Mouse (Mus musculus): ENCODE measurements around the gene Apol7b. TPM values are rescaled to one million over a fixed set of nuclear protein-coding genes. Genes with fewer than 3 reads are reported as not detected.
"Not testable (repeated sequence)": the region's sequence is repeated elsewhere in the genome, so short reads cannot be mapped to it uniquely, and the experiment has no call there.

The Apol7b gene
- polyA plus RNA-seq, 1 experiment from 2014 or later = not detected

DNA sequence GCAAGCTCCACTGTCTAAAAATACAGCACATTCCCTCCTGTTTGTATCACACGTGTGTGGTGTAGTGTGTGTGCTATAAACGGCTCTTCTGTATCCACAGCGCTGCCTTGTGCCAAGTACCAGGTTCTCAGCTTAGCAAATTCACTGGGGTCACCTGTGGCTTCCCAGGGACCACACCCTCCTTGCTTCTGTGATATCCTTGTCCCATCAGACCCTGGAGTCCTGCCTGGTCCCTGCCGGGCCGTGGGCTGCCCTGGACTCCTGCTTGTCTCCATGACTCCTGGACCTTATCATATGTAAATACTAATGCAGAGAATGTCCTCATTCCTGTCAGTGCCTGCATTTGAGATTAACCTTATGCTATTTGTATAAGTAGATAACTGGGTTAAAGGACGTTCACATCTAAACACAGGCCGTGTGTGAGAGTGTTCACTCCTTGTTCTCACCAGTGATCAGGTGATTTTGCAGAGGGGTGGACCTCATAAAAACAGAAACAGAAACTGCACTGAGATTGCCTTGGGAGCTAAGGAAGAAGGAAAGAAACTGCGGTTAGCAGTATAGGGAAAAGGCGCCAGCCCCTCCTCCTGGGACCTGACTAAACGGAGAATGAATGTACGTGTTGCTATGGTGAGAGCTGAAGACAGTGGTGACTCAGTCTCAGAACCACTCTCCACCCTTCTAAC is 49.7 kb downstream of the Apol7b start:
- not testable (repeated sequence) for H3K4me3 ChIP-seq (ENCODE audit: low read depth, low read length); H3K9me3 ChIP-seq (replicated peaks; ENCODE audit: control insufficient read depth, low read length); H3K4me1 ChIP-seq (ENCODE audit: control insufficient read depth, insufficient read depth, low read length); H3K9ac ChIP-seq (ENCODE audit: low read length); H3K27ac ChIP-seq (ENCODE audit: low read depth, low read length); DNase-seq (ENCODE audit: low spot score); H3K36me3 ChIP-seq (ENCODE audit: control insufficient read depth, insufficient read depth, low read length); ATAC-seq; H3K27me3 ChIP-seq (replicated peaks; ENCODE audit: control insufficient read depth, insufficient read depth, low read length); H3K4me2 ChIP-seq (ENCODE audit: low read length)
- WGBS = 78% methylated on average over 11 of the region's 11 CpGs

DNA sequence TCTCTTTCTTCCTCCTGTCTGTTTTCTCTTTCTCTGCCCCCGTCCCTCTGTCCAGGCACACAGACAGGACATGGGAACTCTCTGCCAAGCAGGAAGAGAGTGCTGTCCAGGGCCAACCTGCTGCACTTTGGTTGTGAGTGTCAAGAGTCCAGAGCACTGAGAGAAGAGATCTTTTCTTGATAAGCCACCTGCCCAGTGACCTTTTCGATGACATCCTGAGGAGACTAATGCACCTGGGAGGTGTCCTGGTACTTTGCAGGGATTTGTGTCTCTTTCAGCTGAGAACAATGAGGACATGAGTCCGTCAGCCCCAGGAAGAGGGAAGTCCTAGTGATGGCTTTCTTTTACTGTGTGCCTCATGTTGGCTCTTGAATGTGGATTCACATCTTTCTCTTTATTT is 53.5 kb downstream of the Apol7b start:
- H3K4me2 ChIP-seq (ENCODE audit: low read length); H3K27me3 ChIP-seq (replicated peaks; ENCODE audit: control insufficient read depth, insufficient read depth, low read length); H3K4me1 ChIP-seq (ENCODE audit: control insufficient read depth, insufficient read depth, low read length); ATAC-seq; H3K9me3 ChIP-seq (replicated peaks; ENCODE audit: control insufficient read depth, low read length); H3K4me3 ChIP-seq (ENCODE audit: low read depth, low read length); DNase-seq (ENCODE audit: low spot score); H3K9ac ChIP-seq (ENCODE audit: low read length); H3K36me3 ChIP-seq (ENCODE audit: control insufficient read depth, insufficient read depth, low read length); H3K27ac ChIP-seq (ENCODE audit: low read depth, low read length): not testable (repeated sequence)
- WGBS = 65% methylated on average over 3 of the region's 3 CpGs

DNA sequence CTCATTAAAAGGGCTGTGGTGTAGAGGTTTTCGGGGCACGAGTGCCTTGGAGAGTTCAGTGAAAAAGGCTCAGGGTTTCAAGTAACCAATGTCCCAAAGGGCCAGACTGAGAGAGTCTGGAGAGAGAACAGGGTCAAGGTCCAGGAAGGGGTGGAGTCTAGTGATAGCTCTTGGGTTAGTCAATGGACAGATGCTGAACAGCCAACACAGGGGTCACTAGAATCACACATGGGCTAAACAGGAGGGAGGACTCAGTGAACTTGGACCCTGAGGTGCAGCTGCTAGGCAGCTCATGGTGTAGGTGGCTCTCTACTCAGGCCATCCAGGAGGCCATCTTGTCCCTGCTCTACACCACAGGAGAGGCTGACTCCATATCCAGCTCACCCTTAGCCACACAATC is 59.8 kb downstream of the Apol7b start:
- Histone ChIP-seq H3K27ac (ENCODE audit: low read depth, low read length) (no peak overlapping the region), H3K27me3 (replicated peaks; ENCODE audit: control insufficient read depth, insufficient read depth, low read length) (no peaks in the 10 kb centered on the region), H3K9me3 (replicated peaks; ENCODE audit: control insufficient read depth, low read length) (no peaks in the 10 kb centered on the region), H3K9ac (ENCODE audit: low read length) (no peak overlapping the region), H3K4me3 (ENCODE audit: low read depth, low read length) (no peak overlapping the region), H3K36me3 (ENCODE audit: control insufficient read depth, insufficient read depth, low read length) (no peaks in the 10 kb centered on the region), H3K4me1 (ENCODE audit: control insufficient read depth, insufficient read depth, low read length) (no peaks in the 10 kb centered on the region), H3K4me2 (ENCODE audit: low read length) (no peak overlapping the region)
- 93% methylated on average over 2 of the region's 2 CpGs for WGBS
- no peak for DNase-seq (ENCODE audit: low spot score)
- no peak for ATAC-seq

DNA sequence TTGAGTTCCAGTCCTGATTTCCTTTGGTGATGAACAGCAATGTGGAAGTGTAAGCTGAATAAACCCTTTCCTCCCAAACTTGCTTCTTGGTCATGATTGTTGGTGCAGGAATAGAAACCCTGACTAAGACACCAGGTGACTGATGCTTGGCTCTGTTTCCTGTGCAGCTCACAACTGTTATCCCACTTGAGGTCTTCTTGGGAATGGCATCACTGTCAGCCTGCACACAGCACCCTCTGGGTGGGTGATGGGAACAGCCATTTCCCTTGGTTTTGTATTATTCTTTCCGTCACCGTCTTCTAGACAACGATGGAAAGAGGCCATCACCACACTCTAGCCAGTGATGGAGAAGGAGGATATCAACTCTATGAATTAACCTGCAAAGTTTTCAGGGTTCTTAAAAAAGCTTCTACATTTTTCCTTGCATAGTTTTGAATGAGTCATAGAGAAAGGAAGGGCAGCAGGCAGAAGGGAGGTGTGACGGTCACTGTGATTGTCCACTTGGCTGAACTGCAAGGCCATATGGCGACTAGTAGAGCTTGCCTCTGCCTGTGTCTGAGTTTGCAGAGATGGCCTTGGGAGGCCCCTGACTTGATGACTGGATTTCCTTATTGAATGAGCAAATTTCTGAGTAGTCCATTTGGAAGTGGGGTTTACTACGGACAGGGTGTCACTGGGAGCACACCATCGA is 62.8 kb downstream of the Apol7b start:
- H3K4me2 ChIP-seq (ENCODE audit: low read length) = no peak overlapping the region
- no peaks in the 10 kb centered on the region for H3K36me3 ChIP-seq (ENCODE audit: control insufficient read depth, insufficient read depth, low read length)
- ATAC-seq (no peak), DNase-seq (ENCODE audit: low spot score) (no peak)
- 91% methylated on average over 7 of the region's 7 CpGs for WGBS
- H3K27me3 ChIP-seq (replicated peaks; ENCODE audit: control insufficient read depth, insufficient read depth, low read length) = no peaks in the 10 kb centered on the region
- H3K9me3 ChIP-seq (replicated peaks; ENCODE audit: control insufficient read depth, low read length) = no peaks in the 10 kb centered on the region
- no peak overlapping the region for H3K4me3 ChIP-seq (ENCODE audit: low read depth, low read length)
- no peak overlapping the region for H3K27ac ChIP-seq (ENCODE audit: low read depth, low read length)
- no peak overlapping the region for H3K9ac ChIP-seq (ENCODE audit: low read length)
- no peaks in the 10 kb centered on the region for H3K4me1 ChIP-seq (ENCODE audit: control insufficient read depth, insufficient read depth, low read length)

DNA sequence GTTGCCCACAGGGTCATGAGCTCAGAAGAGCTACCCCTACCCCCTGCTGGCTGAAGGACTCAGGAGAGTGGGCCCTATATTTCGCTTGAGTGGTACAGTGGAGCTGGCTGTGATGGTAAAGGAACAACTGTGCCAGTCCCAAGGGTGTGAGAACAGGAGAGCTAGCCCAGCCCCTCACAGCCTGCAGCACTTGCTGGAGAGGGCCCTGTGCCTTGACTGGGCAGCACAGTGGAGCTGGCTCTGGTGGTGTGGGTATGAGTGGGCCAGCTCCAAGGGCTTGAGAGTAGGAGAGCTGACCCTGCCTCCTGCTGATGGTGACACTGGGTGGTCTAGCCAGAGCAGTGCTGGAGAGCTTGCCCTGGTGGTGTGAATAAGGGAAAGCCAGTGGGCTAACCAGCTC is 64.4 kb downstream of the Apol7b start:
- no peaks in the 10 kb centered on the region for H3K4me1 ChIP-seq (ENCODE audit: control insufficient read depth, insufficient read depth, low read length)
- no peak for ATAC-seq
- DNase-seq (ENCODE audit: low spot score) = no peak
- H3K4me3 ChIP-seq (ENCODE audit: low read depth, low read length) = no peak overlapping the region
- H3K27me3 ChIP-seq (replicated peaks; ENCODE audit: control insufficient read depth, insufficient read depth, low read length) = no peaks in the 10 kb centered on the region
- no peak overlapping the region for H3K4me2 ChIP-seq (ENCODE audit: low read length)
- no peaks in the 10 kb centered on the region for H3K9me3 ChIP-seq (replicated peaks; ENCODE audit: control insufficient read depth, low read length)
- no peak overlapping the region for H3K9ac ChIP-seq (ENCODE audit: low read length)
- no peak overlapping the region for H3K27ac ChIP-seq (ENCODE audit: low read depth, low read length)
- 38% methylated on average over 1 of the region's 1 CpGs for WGBS
- no peaks in the 10 kb centered on the region for H3K36me3 ChIP-seq (ENCODE audit: control insufficient read depth, insufficient read depth, low read length)

DNA sequence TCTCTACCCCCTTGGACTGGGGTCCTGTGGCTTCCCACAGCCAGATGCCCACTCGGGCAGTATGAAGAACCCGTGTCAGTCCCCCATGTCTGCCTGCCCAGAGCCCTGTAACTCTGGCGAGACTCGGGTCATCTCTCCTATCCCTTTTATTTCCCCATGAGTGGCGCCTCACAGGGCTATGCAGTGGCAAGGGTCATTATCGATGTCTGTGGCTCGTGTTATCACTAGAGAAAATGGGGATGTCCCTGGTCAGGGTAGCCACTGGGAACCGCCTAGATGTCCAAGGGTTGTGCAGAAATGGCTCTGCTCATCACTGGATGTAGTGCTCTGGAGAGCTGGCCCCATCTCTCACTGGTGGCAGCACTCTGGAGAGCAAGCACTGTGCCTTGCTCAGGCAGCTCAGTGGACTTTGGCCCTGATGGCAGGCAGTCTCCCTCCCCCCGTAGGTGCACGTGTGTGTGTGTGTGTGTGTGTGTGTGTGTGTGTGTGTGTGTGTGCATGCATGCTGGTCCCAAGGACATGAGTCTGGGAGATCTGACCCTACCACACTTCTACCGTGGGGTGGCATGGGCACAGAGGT is 64.9 kb downstream of the Apol7b start:
- ATAC-seq = no peak
- H3K4me1 ChIP-seq (ENCODE audit: control insufficient read depth, insufficient read depth, low read length) = no peaks in the 10 kb centered on the region
- H3K27me3 ChIP-seq (replicated peaks; ENCODE audit: control insufficient read depth, insufficient read depth, low read length) = no peaks in the 10 kb centered on the region
- H3K36me3 ChIP-seq (ENCODE audit: control insufficient read depth, insufficient read depth, low read length) = no peaks in the 10 kb centered on the region
- H3K27ac ChIP-seq (ENCODE audit: low read depth, low read length) = no peak overlapping the region
- no peak overlapping the region for H3K4me2 ChIP-seq (ENCODE audit: low read length)
- 91% methylated on average over 11 of the region's 11 CpGs for WGBS
- H3K4me3 ChIP-seq (ENCODE audit: low read depth, low read length) = no peak overlapping the region
- no peak overlapping the region for H3K9ac ChIP-seq (ENCODE audit: low read length)
- no peaks in the 10 kb centered on the region for H3K9me3 ChIP-seq (replicated peaks; ENCODE audit: control insufficient read depth, low read length)
- DNase-seq (ENCODE audit: low spot score) = no peak

DNA sequence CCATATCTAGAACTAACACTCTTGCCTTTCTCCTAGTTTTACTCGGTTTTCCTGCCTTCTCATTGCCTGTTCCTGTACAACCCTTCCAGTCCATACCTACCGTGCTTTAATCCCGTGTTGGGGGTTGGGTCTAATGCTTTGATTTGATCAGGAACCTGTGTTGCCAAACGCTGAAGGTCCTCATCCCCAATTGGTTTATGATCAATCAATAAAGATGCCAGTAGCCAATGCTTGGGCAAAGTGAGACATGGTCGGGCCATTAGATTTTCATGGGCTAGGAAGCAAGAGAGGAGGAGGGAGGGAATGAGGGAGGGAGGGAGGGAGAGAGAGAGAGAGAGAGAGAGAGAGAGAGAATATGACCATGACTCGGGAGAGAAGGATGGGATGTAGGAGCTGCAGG is 65.8 kb downstream of the Apol7b start:
- no peaks in the 10 kb centered on the region for H3K27me3 ChIP-seq (replicated peaks; ENCODE audit: control insufficient read depth, insufficient read depth, low read length)
- H3K27ac ChIP-seq (ENCODE audit: low read depth, low read length) = no peak overlapping the region
- H3K4me2 ChIP-seq (ENCODE audit: low read length) = no peak overlapping the region
- no peaks in the 10 kb centered on the region for H3K9me3 ChIP-seq (replicated peaks; ENCODE audit: control insufficient read depth, low read length)
- no peak overlapping the region for H3K9ac ChIP-seq (ENCODE audit: low read length)
- 85% methylated on average over 6 of the region's 6 CpGs for WGBS
- no peak for DNase-seq (ENCODE audit: low spot score)
- ATAC-seq = no peak
- no peaks in the 10 kb centered on the region for H3K36me3 ChIP-seq (ENCODE audit: control insufficient read depth, insufficient read depth, low read length)
- H3K4me3 ChIP-seq (ENCODE audit: low read depth, low read length) = no peak overlapping the region
- no peaks in the 10 kb centered on the region for H3K4me1 ChIP-seq (ENCODE audit: control insufficient read depth, insufficient read depth, low read length)

DNA sequence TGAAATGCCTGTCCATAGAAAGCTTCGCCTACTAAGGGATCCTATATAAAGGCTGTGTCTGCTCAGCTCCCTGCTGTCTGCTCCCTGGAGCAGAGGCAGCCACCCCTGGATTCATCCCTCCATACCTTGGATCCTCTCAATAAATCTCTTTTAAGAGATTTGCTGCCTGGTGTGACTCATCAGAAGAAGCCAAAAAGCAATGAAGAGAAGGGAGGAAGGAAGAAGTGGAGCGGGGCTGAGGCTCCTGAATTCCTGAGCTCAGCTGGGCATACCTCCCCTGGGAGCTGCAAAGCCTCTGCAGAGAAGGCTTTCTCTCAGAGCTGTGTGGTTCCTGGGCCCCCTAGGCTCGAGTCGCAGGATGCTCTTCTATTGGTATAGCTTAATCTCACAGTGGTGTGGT is 67.4 kb downstream of the Apol7b start:
- DNase-seq (ENCODE audit: low spot score) = no peak
- no peaks in the 10 kb centered on the region for H3K9me3 ChIP-seq (replicated peaks; ENCODE audit: control insufficient read depth, low read length)
- WGBS = 40% methylated on average over 4 of the region's 4 CpGs

DNA sequence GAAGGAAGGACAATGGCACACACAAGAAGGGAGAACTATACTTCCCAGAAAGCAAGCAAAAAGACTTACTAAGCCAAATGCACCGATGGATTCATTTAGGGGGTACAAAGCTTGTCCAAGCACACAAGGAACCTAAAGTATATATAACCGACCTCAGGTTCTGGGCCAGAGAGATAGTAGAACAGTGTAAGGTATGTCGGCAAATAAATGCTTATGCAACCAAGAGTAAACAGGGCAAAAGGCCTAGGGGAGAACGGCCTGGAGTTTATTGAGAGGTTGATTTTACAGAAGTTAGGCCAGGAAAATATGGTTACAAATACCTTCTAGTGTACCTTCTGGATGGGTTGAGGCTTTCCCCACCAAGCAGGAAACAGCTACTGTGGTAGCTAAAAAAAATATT is 69.9 kb downstream of the Apol7b start:
- ATAC-seq = no peak

More for the DNA sequence above, 67.4 kb downstream of the Apol7b start:
- no peak overlapping the region for H3K27ac ChIP-seq (ENCODE audit: low read depth, low read length)
- no peaks in the 10 kb centered on the region for H3K27me3 ChIP-seq (replicated peaks; ENCODE audit: control insufficient read depth, insufficient read depth, low read length)
- no peaks in the 10 kb centered on the region for H3K4me1 ChIP-seq (ENCODE audit: control insufficient read depth, insufficient read depth, low read length)
- no peak overlapping the region for H3K9ac ChIP-seq (ENCODE audit: low read length)
- H3K36me3 ChIP-seq (ENCODE audit: control insufficient read depth, insufficient read depth, low read length) = no peaks in the 10 kb centered on the region
- H3K4me3 ChIP-seq (ENCODE audit: low read depth, low read length) = no peak overlapping the region
- no peak overlapping the region for H3K4me2 ChIP-seq (ENCODE audit: low read length)
- no peak for ATAC-seq

More for the DNA sequence above, 69.9 kb downstream of the Apol7b start:
- no peaks in the 10 kb centered on the region for H3K27me3 ChIP-seq (replicated peaks; ENCODE audit: control insufficient read depth, insufficient read depth, low read length)
- H3K36me3 ChIP-seq (ENCODE audit: control insufficient read depth, insufficient read depth, low read length) = no peaks in the 10 kb centered on the region
- H3K4me1 ChIP-seq (ENCODE audit: control insufficient read depth, insufficient read depth, low read length) = no peaks in the 10 kb centered on the region
- H3K9ac ChIP-seq (ENCODE audit: low read length) = no peak overlapping the region
- no peak for DNase-seq (ENCODE audit: low spot score)
- no peak overlapping the region for H3K4me3 ChIP-seq (ENCODE audit: low read depth, low read length)
- no peaks in the 10 kb centered on the region for H3K9me3 ChIP-seq (replicated peaks; ENCODE audit: control insufficient read depth, low read length)
- H3K4me2 ChIP-seq (ENCODE audit: low read length) = no peak overlapping the region
- no peak overlapping the region for H3K27ac ChIP-seq (ENCODE audit: low read depth, low read length)
- WGBS = 94% methylated on average over 4 of the region's 4 CpGs
